Mouse (Mus musculus) limb, embryonic 13.5 days (tissue): ENCODE measurements at regions not wholly inside any gene's neighbourhood (a gene's known extent, or its start where the extent isn't known, plus 50 kb on each side); places are given as distances from the start of the nearest gene placed in this dataset.

Experiments used
- ATAC-seq: fragments of 200-750 bp; cut with Nextera tagmentation; 2 replicates; pipeline ENCODE4 v1.8.0; 2017; ENCODE audit warnings: low read depth, moderate number of reproducible peaks, moderate TSS enrichment; ENCODE audit not compliant: low FRiP score
- H3K27ac ChIP-seq: fragments of 300-500 bp; sonication (generic); 2 replicates; pipeline ENCODE4 v1.5.1; 2015; ENCODE audit warnings: inconsistent platforms, mild to moderate bottlenecking, moderate library complexity
- H3K27me3 ChIP-seq: fragments of 300-500 bp; sonication (generic); 2 replicates; pipeline ENCODE4 v1.6.1; 2015; ENCODE audit warnings: mild to moderate bottlenecking, inconsistent platforms
- H3K36me3 ChIP-seq: fragments of 300-500 bp; sonication (generic); 2 replicates; pipeline ENCODE4 v1.6.1; 2015; ENCODE audit warnings: inconsistent platforms, mild to moderate bottlenecking, moderate library complexity
- H3K4me1 ChIP-seq: fragments of 300-500 bp; sonication (generic); 2 replicates; pipeline ENCODE4 v1.6.1; 2015; ENCODE audit warnings: inconsistent platforms
- H3K4me2 ChIP-seq: fragments of 300-500 bp; sonication (generic); replicated peaks from 2 replicates; pipeline ENCODE4 v1.6.1; 2015; ENCODE audit warnings: inconsistent platforms, mild to moderate bottlenecking, moderate library complexity
- H3K4me3 ChIP-seq: fragments of 300-500 bp; sonication (generic); 2 replicates; pipeline ENCODE4 v1.5.1; 2015; ENCODE audit warnings: moderate library complexity, mild to moderate bottlenecking, inconsistent platforms
- H3K9ac ChIP-seq: fragments of 300-500 bp; sonication (generic); 2 replicates; pipeline ENCODE4 v1.6.1; 2015; ENCODE audit warnings: mild to moderate bottlenecking, inconsistent platforms
- H3K9me3 ChIP-seq: fragments of 300-500 bp; sonication (generic); 2 replicates; pipeline ENCODE4 v1.6.1; 2016; ENCODE audit warnings: inconsistent platforms
- WGBS: fragments of 180-500 bp; shearing (Covaris S2); methylation state at CpG from one replicate; pipeline ENCODE4 v1.1.7; 2015; 5-methylcytosine and 5-hydroxymethylcytosine counted together

GRCm38 (mm10) chr15:64578991-64579390 is 238.5 kb upstream of the Gm21798 start:
- H3K9me3 ChIP-seq: no peaks in the 10 kb centered on the region
- 10% methylated on average over 4 of the region's 4 CpGs for WGBS
- peak overlapping the region; percentile 44 for H3K27ac ChIP-seq
- H3K9ac ChIP-seq: no peak overlapping the region
- no peaks in the 10 kb centered on the region for H3K27me3 ChIP-seq
- H3K4me2 ChIP-seq: no peak overlapping the region
- no peaks in the 10 kb centered on the region for H3K36me3 ChIP-seq
- peak; percentile 88 for ATAC-seq
- peaks cover 13% of the 10 kb centered on the region for H3K4me1 ChIP-seq
- H3K4me3 ChIP-seq: no peak overlapping the region

- H3K27me3 ChIP-seq: no peaks in the 10 kb centered on the region
- H3K36me3 ChIP-seq: no peaks in the 10 kb centered on the region
- H3K4me3 ChIP-seq: no peak overlapping the region
- peaks cover 13% of the 10 kb centered on the region for H3K4me1 ChIP-seq
- 74% methylated on average over 1 of the region's 1 CpGs for WGBS
- H3K27ac ChIP-seq: no peak overlapping the region
- no peak overlapping the region for H3K9ac ChIP-seq
- H3K9me3 ChIP-seq: no peaks in the 10 kb centered on the region
- no peak for ATAC-seq
- no peak overlapping the region for H3K4me2 ChIP-seq
Measured at GRCm38 (mm10) chr15:64580481-64580880, 237.0 kb upstream of the Gm21798 start.

GRCm38 (mm10) chr15:64581046-64581445 is 236.4 kb upstream of the Gm21798 start:
- no peaks in the 10 kb centered on the region for H3K27me3 ChIP-seq
- H3K36me3 ChIP-seq: no peaks in the 10 kb centered on the region
- H3K4me2 ChIP-seq: no peak overlapping the region
- H3K4me1 ChIP-seq: peaks cover 13% of the 10 kb centered on the region
- WGBS: 84% methylated on average over 5 of the region's 5 CpGs
- H3K27ac ChIP-seq: no peak overlapping the region
- no peak overlapping the region for H3K4me3 ChIP-seq
- no peaks in the 10 kb centered on the region for H3K9me3 ChIP-seq
- ATAC-seq: no peak
- H3K9ac ChIP-seq: no peak overlapping the region

GRCm38 (mm10) chr15:64584129-64584528 is 233.4 kb upstream of the Gm21798 start:
- Histone ChIP-seq H3K4me2 (no peak overlapping the region), H3K27ac (no peak overlapping the region), H3K9me3 (no peaks in the 10 kb centered on the region), H3K27me3 (no peaks in the 10 kb centered on the region), H3K36me3 (no peaks in the 10 kb centered on the region), H3K4me1 (peaks cover 5% of the 10 kb centered on the region), H3K9ac (no peak overlapping the region), H3K4me3 (no peak overlapping the region)
- no peak for ATAC-seq
- 88% methylated on average over 6 of the region's 6 CpGs for WGBS

- no peaks in the 10 kb centered on the region for H3K9me3 ChIP-seq
- no peak overlapping the region for H3K27ac ChIP-seq
- H3K36me3 ChIP-seq: no peaks in the 10 kb centered on the region
- no peak overlapping the region for H3K4me3 ChIP-seq
- WGBS: 89% methylated on average over 3 of the region's 3 CpGs
- H3K4me1 ChIP-seq: no peaks in the 10 kb centered on the region
- H3K27me3 ChIP-seq: no peaks in the 10 kb centered on the region
- H3K4me2 ChIP-seq: no peak overlapping the region
- H3K9ac ChIP-seq: no peak overlapping the region
- no peak for ATAC-seq
Measured at GRCm38 (mm10) chr15:64586776-64587175, 230.7 kb upstream of the Gm21798 start.

- no peaks in the 10 kb centered on the region for H3K36me3 ChIP-seq
- no peak for ATAC-seq
- 76% methylated on average over 1 of the region's 1 CpGs for WGBS
Measured at GRCm38 (mm10) chr15:64590092-64590881, 227.2 kb upstream of the Gm21798 start.

GRCm38 (mm10) chr15:64613503-64613902 is 204.0 kb upstream of the Gm21798 start:
- Histone ChIP-seq H3K27me3 (no peaks in the 10 kb centered on the region), H3K27ac (no peak overlapping the region), H3K4me1 (peaks cover 3% of the 10 kb centered on the region; the same call in 1 of the 2 replicates), H3K9me3 (no peaks in the 10 kb centered on the region), H3K9ac (no peak overlapping the region), H3K4me3 (no peak overlapping the region), H3K36me3 (no peaks in the 10 kb centered on the region), H3K4me2 (no peak overlapping the region)
- 45% methylated on average over 4 of the region's 4 CpGs for WGBS
- ATAC-seq: no peak

More at GRCm38 (mm10) chr15:64590092-64590881, 227.2 kb upstream of the Gm21798 start:
- Histone ChIP-seq H3K27ac (no peak overlapping the region), H3K4me1 (no peaks in the 10 kb centered on the region), H3K4me2 (no peak overlapping the region), H3K4me3 (no peak overlapping the region), H3K9me3 (no peaks in the 10 kb centered on the region), H3K9ac (no peak overlapping the region), H3K27me3 (no peaks in the 10 kb centered on the region)

GRCm38 (mm10) chr15:64618471-64618870 is 199.0 kb upstream of the Gm21798 start:
- Histone ChIP-seq H3K4me1 (peaks cover 3% of the 10 kb centered on the region; the same call in 1 of the 2 replicates), H3K27me3 (no peaks in the 10 kb centered on the region), H3K4me2 (no peak overlapping the region), H3K9me3 (no peaks in the 10 kb centered on the region), H3K4me3 (no peak overlapping the region), H3K36me3 (no peaks in the 10 kb centered on the region), H3K9ac (no peak overlapping the region), H3K27ac (no peak overlapping the region)
- 62% methylated on average over 3 of the region's 3 CpGs for WGBS
- peak; percentile 15; the same call in 1 of the 2 replicates for ATAC-seq

GRCm38 (mm10) chr15:64621876-64622275 is 195.6 kb upstream of the Gm21798 start:
- H3K27ac ChIP-seq: no peak overlapping the region
- no peaks in the 10 kb centered on the region for H3K9me3 ChIP-seq
- no peaks in the 10 kb centered on the region for H3K27me3 ChIP-seq
- no peak overlapping the region for H3K4me3 ChIP-seq
- H3K4me1 ChIP-seq: no peaks in the 10 kb centered on the region
- no peaks in the 10 kb centered on the region for H3K36me3 ChIP-seq
- 82% methylated on average over 3 of the region's 3 CpGs for WGBS
- H3K9ac ChIP-seq: no peak overlapping the region
- ATAC-seq: no peak
- no peak overlapping the region for H3K4me2 ChIP-seq

- Histone ChIP-seq H3K27ac (no peak overlapping the region), H3K36me3 (no peaks in the 10 kb centered on the region), H3K4me1 (0 out of 2 replicates have a peak, but pooled peaks cover 2% of the 10 kb centered on the region), H3K9ac (no peak overlapping the region), H3K9me3 (no peaks in the 10 kb centered on the region), H3K27me3 (no peaks in the 10 kb centered on the region), H3K4me2 (no peak overlapping the region), H3K4me3 (no peak overlapping the region)
- ATAC-seq: no peak
- 69% methylated on average over 4 of the region's 4 CpGs for WGBS
Measured at GRCm38 (mm10) chr15:64622591-64622990, 194.9 kb upstream of the Gm21798 start.

GRCm38 (mm10) chr15:64626359-64626758 is 191.1 kb upstream of the Gm21798 start:
- Histone ChIP-seq H3K4me3 (no peak overlapping the region), H3K9ac (no peak overlapping the region), H3K27ac (no peak overlapping the region), H3K4me1 (0 out of 2 replicates have a peak, but pooled peaks cover 2% of the 10 kb centered on the region), H3K36me3 (no peaks in the 10 kb centered on the region), H3K9me3 (no peaks in the 10 kb centered on the region), H3K27me3 (no peaks in the 10 kb centered on the region), H3K4me2 (no peak overlapping the region)
- ATAC-seq: no peak
- WGBS: 91% methylated on average over 6 of the region's 6 CpGs

GRCm38 (mm10) chr15:64627258-64627657 is 190.2 kb upstream of the Gm21798 start:
- Histone ChIP-seq H3K4me1 (0 out of 2 replicates have a peak, but pooled peaks cover 2% of the 10 kb centered on the region), H3K36me3 (no peaks in the 10 kb centered on the region), H3K27me3 (no peaks in the 10 kb centered on the region), H3K9ac (no peak overlapping the region), H3K27ac (no peak overlapping the region), H3K4me2 (peak overlapping the region; percentile 48), H3K9me3 (no peaks in the 10 kb centered on the region), H3K4me3 (no peak overlapping the region)
- 10% methylated on average over 9 of the region's 9 CpGs for WGBS
- 0 out of 2 replicates have a peak, but pooled peaks have one; percentile 51 for ATAC-seq
